Mouse (Mus musculus): ENCODE results near the gene Cfap58. TPM values are rescaled to one million over a fixed set of nuclear protein-coding genes. Genes with fewer than 3 reads are reported as not detected.

The Cfap58 gene
- total RNA-seq, 2 experiments from 2014 or later = 0.28 to 0.30 TPM

DNA sequence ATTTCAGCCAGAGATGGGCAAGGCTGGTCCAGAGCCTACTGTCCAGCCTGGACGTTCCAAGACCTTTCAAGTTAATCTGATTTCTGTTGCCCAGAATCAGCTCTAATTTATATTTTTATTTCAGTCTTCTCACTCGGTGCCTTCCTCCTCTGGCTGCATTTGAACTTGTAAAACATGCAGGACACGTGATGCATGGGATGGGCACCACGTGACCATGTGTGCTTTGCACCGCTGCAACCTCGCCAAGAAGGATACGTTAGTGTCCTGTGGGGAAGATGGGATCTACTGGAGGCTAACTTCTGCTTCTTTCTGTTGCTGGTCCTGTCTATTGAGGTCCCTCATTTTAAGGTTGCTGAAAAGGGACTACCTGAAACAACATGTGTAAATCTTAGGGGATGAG is 109.8 kb downstream of the Cfap58 start:
- no peak for DNase-seq (ENCODE audit: low spot score in 2 of 2)

DNA sequence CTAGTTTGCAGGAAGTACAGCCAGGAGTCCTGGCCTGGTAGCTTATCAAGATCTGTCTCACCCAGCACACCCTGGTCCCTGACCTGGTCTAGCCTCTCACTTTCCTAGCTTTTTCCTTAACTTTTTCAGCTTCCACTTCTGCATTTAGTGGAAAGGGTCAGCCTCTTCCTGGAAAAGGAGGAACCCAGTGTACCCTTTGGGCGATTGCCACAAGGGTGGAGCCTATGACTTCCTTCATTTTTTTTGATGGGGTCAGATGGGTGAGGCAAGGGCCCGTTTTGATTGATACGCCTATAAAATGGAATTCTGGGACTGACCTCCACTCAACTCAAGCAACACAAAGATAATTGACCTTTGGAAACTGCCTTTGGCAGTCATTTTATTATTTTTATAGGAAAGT is 111.9 kb downstream of the Cfap58 start:
- no peak for DNase-seq (ENCODE audit: low spot score in 2 of 2)

DNA sequence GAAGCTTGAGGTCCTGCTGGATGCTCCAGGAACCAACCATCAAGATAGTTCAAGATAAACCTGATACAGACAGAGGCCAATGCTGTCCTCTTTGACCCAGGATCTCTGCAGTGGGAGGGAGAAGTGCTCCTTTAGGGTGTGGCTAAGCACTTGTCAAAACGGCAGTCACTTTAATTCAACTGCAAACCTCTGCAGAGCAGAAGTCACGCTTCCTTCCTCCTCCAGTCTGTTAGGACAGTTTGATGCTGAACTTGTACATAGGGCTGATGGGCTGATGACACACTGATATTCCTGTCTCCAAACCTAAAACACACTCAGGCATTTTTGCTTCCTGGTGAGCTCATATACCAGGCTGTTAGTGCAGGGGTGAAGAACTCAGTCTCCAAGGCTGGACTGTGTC is 125.8 kb downstream of the Cfap58 start:
- no peak for DNase-seq (ENCODE audit: low spot score in 2 of 2)

DNA sequence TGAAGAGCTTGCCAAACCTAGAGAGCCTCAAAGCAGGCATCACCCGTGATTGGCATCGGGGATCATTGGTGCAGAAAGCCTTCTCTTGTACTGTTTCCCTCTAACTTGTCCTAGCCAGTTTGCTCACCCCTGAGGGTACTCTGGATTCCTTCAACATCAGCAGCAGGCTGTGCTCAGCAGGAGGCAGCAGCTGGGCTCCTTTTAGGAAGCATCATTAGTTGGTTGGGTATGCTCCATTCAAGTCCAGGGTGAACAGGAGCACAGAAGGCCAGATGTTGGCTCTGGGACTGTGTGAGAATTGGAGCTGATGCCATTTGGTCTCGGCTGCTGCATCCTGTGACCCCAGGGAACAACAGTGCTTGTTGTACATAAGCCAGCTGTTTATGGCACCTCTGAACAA is 142.2 kb downstream of the Cfap58 start:
- DNase-seq (ENCODE audit: low spot score in 2 of 2) = no peak

DNA sequence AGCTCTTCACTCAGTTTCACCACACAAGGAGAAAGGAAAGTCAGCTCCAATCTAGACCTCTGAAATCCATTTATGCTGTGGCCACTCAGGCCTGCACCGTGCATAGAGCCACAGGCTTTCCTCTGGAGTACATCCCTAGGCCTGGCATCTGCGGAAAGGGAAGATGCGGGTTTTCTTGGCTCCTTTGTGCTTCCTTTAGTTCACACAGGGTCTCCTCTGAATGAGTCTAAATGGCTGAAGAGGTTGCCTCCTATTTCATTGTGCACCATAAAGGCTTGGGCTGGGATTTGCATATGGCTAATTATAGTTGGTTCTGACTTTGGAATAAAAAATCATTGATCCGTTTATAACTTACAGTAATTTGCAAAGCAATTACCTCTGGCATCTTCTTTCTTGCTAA is 144.0 kb downstream of the Cfap58 start:
- DNase-seq (ENCODE audit: low spot score in 2 of 2) = no peak

Small RNA genes within 50 kb of the gene (microRNA-seq; reads per million reads assigned to microRNA genes)
- gene Gm22240 = 0 to 0.20 reads per million in 2 experiments

Other genes with a start within 250 kb of the Cfap58 start
- gene Col17a1, start 245.6 kb upstream of the Cfap58 start, total RNA-seq (2021) = under 1 TPM in 1 of 2 experiments, not detected in 1; 0.05 TPM
- 100 to 1,000 TPM; 106 to 110 TPM for gene Sfr1, start 206.0 kb upstream of the Cfap58 start, total RNA-seq (2021)
- gene Gsto1, start 82.7 kb upstream of the Cfap58 start, total RNA-seq (2021) = 10 to 100 TPM; 46.2 to 47.4 TPM
- gene Gsto2, start 72.1 kb upstream of the Cfap58 start, total RNA-seq (2021) = 1 to 10 TPM; 2.9 to 3.7 TPM
- gene Cfap43, start 18.4 kb upstream of the Cfap58 start, total RNA-seq (2021) = under 1 TPM; 0.79 to 0.99 TPM
- gene Itprip, start 18.4 kb upstream of the Cfap58 start, total RNA-seq (2021) = 1 to 10 TPM in 1 of 2 experiments, under 1 TPM in 1; 0.86 to 1.2 TPM